11 mouse cellular contexts compared by ENCODE assay signal in the genomic region with DNA sequence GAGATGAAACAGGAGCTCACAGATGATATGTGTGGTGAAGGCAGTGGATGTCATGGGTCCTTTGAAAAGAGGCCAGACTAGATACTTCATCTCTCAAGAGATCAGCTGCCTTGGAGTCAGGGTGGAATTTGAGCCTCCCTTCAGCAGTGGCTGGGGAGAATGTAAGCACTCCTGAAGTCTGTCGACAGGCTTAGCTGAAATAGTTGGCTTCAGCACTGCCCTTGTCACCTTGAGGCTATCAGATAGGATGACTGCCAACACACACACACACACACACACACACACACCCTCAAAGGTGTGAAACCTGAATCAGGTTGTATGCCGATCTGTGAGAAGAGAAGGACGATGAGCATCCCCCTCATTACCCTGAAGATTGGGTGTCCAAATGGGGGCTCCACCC. TPM values are rescaled to one million over a fixed set of nuclear protein-coding genes. Genes with fewer than 3 reads are reported as not detected.
DNase-seq lines count a peak whose midpoint lies in the region; ATAC-seq lines count a peak whose summit lies in the region.
"Had no signal": no experiment of that assay in that cellular context is flagged by ENCODE, and none has a peak within 500 bp of the region (broad histone marks: within the 10 kb centered on the region; RNA-seq: fewer than 3 reads in every experiment).

No protein-coding gene starts in this region.

- no peak overlapping the region for H3K27ac ChIP-seq in kidney, embryonic 14.5 days (ENCODE audit: low read depth, low read length)
- H3K27ac ChIP-seq in embryonic facial prominence, embryonic 10.5 days (replicated peaks) = peak overlapping the region; percentile 22; the same call in 1 of the 2 replicates
- H3K27ac ChIP-seq in hindbrain, embryonic 13.5 days = no peak overlapping the region
- H3K27ac ChIP-seq: liver, embryonic 15.5 days; midbrain, embryonic 12.5 days had no signal

- ATAC-seq in kidney, embryonic 14.5 days (ENCODE audit: low FRiP score, low TSS enrichment) = peak; percentile 13; the same call in 1 of the 2 replicates
- no peak for ATAC-seq in hindbrain, embryonic 13.5 days (ENCODE audit: low FRiP score)

- no peak overlapping the region for H3K4me2 ChIP-seq in kidney, embryonic 14.5 days (replicated peaks; ENCODE audit: low read depth, low read length)
- no peak overlapping the region for H3K4me2 ChIP-seq in hindbrain, embryonic 13.5 days
- H3K4me2 ChIP-seq: liver, embryonic 15.5 days; midbrain, embryonic 12.5 days had no signal

- H3K9me3 ChIP-seq in kidney, embryonic 14.5 days (ENCODE audit: control insufficient read depth, low read length) = no peaks in the 10 kb centered on the region
- no peaks in the 10 kb centered on the region for H3K9me3 ChIP-seq in embryonic facial prominence, embryonic 10.5 days
- H3K9me3 ChIP-seq in hindbrain, embryonic 13.5 days = no peaks in the 10 kb centered on the region
- H3K9me3 ChIP-seq: liver, embryonic 15.5 days; midbrain, embryonic 12.5 days had no signal

- H3K27me3 ChIP-seq in kidney, embryonic 14.5 days (ENCODE audit: control insufficient read depth, insufficient read depth, low read length) = no peaks in the 10 kb centered on the region
- H3K27me3 ChIP-seq in embryonic facial prominence, embryonic 10.5 days (replicated peaks; ENCODE audit: low read depth, poor library complexity, severe bottlenecking) = no peaks in the 10 kb centered on the region
- no peaks in the 10 kb centered on the region for H3K27me3 ChIP-seq in hindbrain, embryonic 13.5 days
- H3K27me3 ChIP-seq: liver, embryonic 15.5 days; midbrain, embryonic 12.5 days had no signal

- no peak overlapping the region for H3K4me3 ChIP-seq in kidney, embryonic 14.5 days (ENCODE audit: low read length)
- H3K4me3 ChIP-seq in embryonic facial prominence, embryonic 10.5 days = peak overlapping the region; percentile 8; the same call in 1 of the 2 replicates
- no peak overlapping the region for H3K4me3 ChIP-seq in hindbrain, embryonic 13.5 days
- H3K4me3 ChIP-seq: liver, embryonic 15.5 days; midbrain, embryonic 12.5 days had no signal

- no peak overlapping the region for H3K9ac ChIP-seq in kidney, embryonic 14.5 days (ENCODE audit: low read depth, low read length)
- peak overlapping the region; percentile 35; the same call in 1 of the 2 replicates for H3K9ac ChIP-seq in hindbrain, embryonic 13.5 days
- H3K9ac ChIP-seq: liver, embryonic 15.5 days had no signal

- no peak for DNase-seq in kidney, adult 11 months
- DNase-seq in embryonic facial prominence, embryonic 10.5 days (ENCODE audit: low spot score) = no peak
- peak; percentile 55 for DNase-seq in lung, postnatal 14 days
- no peak for DNase-seq in urinary bladder, postnatal 10 days (ENCODE audit: low spot score)
- no peak for DNase-seq in B cell, adult 2 months
- DNase-seq: cerebellum, adult 11 months; kidney, postnatal 4 days had no signal

- H3K36me3 ChIP-seq in kidney, embryonic 14.5 days (ENCODE audit: control insufficient read depth, insufficient read depth, low read length) = peaks cover 26% of the 10 kb centered on the region
- peaks cover 40% of the 10 kb centered on the region for H3K36me3 ChIP-seq in embryonic facial prominence, embryonic 10.5 days (replicated peaks)
- H3K36me3 ChIP-seq in hindbrain, embryonic 13.5 days = peaks cover 40% of the 10 kb centered on the region

- 38% methylated on average over 3 of the region's 3 CpGs for WGBS in kidney, embryonic 14.5 days
- WGBS in embryonic facial prominence, embryonic 10.5 days = 54% methylated on average over 3 of the region's 3 CpGs
- 65% methylated on average over 3 of the region's 3 CpGs for whole genome bisulfite sequencing in hindbrain, embryonic 13.5 days

- peaks cover 13% of the 10 kb centered on the region for H3K4me1 ChIP-seq in kidney, embryonic 14.5 days (ENCODE audit: control insufficient read depth, insufficient read depth, low read length)
- peaks cover 27% of the 10 kb centered on the region for H3K4me1 ChIP-seq in embryonic facial prominence, embryonic 10.5 days
- no peaks in the 10 kb centered on the region; the same call in 1 of the 2 replicates for H3K4me1 ChIP-seq in hindbrain, embryonic 13.5 days (replicated peaks)

RNA-seq across cellular contexts. Expression of gene Arhgef2, which starts 14.7 kb away (rescaled TPM):
- 110 and 127 TPM in 2 replicates for polyA plus RNA-seq in kidney, embryonic 14.5 days (2014; fragmentation: Nextera tagmentation; extraction: Ambion mirVana)
- polyA plus RNA-seq in embryonic facial prominence, embryonic 10.5 days (2016; fragmentation: Nextera tagmentation; extraction: Ambion mirVana) = 110 and 116 TPM in 2 replicates
- 160 and 165 TPM in 2 replicates for polyA plus RNA-seq in hindbrain, embryonic 13.5 days (2015; fragmentation: Nextera tagmentation; extraction: Ambion mirVana)

RNA-seq across cellular contexts. Expression of gene Ssr2, which starts 15.4 kb away (rescaled TPM):
- polyA plus RNA-seq in kidney, embryonic 14.5 days (2014; fragmentation: Nextera tagmentation; extraction: Ambion mirVana) = 260 and 303 TPM in 2 replicates
- 229 and 231 TPM in 2 replicates for polyA plus RNA-seq in embryonic facial prominence, embryonic 10.5 days (2016; fragmentation: Nextera tagmentation; extraction: Ambion mirVana)
- 154 and 163 TPM in 2 replicates for polyA plus RNA-seq in hindbrain, embryonic 13.5 days (2015; fragmentation: Nextera tagmentation; extraction: Ambion mirVana)

RNA-seq across cellular contexts. Expression of gene Ubqln4, which starts 37.5 kb away (rescaled TPM):
- 51.4 and 73.4 TPM in 2 replicates for polyA plus RNA-seq in kidney, embryonic 14.5 days (2014; fragmentation: Nextera tagmentation; extraction: Ambion mirVana)
- polyA plus RNA-seq in embryonic facial prominence, embryonic 10.5 days (2016; fragmentation: Nextera tagmentation; extraction: Ambion mirVana) = 68.6 and 77.9 TPM in 2 replicates
- polyA plus RNA-seq in hindbrain, embryonic 13.5 days (2015; fragmentation: Nextera tagmentation; extraction: Ambion mirVana) = 36.7 and 38.3 TPM in 2 replicates

RNA-seq across cellular contexts. Expression of gene Lamtor2, which starts 38.2 kb away (rescaled TPM):
- 81.7 and 165 TPM in 2 replicates for polyA plus RNA-seq in kidney, embryonic 14.5 days (2014; fragmentation: Nextera tagmentation; extraction: Ambion mirVana)
- 158 and 161 TPM in 2 replicates for polyA plus RNA-seq in embryonic facial prominence, embryonic 10.5 days (2016; fragmentation: Nextera tagmentation; extraction: Ambion mirVana)
- 179 and 182 TPM in 2 replicates for polyA plus RNA-seq in hindbrain, embryonic 13.5 days (2015; fragmentation: Nextera tagmentation; extraction: Ambion mirVana)

RNA-seq across cellular contexts. Expression of gene Rab25, which starts 42.9 kb away (rescaled TPM):
- 14.2 and 16.7 TPM in 2 replicates for polyA plus RNA-seq in kidney, embryonic 14.5 days (2014; fragmentation: Nextera tagmentation; extraction: Ambion mirVana)
- 4.9 and 5.8 TPM in 2 replicates for polyA plus RNA-seq in embryonic facial prominence, embryonic 10.5 days (2016; fragmentation: Nextera tagmentation; extraction: Ambion mirVana)
- not detected in 2 replicates for polyA plus RNA-seq in hindbrain, embryonic 13.5 days (2015; fragmentation: Nextera tagmentation; extraction: Ambion mirVana)
- polyA plus RNA-seq: liver, embryonic 15.5 days had no signal
